Mouse (Mus musculus) heart, adult 2 months (tissue): Measurements from ENCODE around the gene Efna3.

Experiments
- CTCF ChIP-seq: fragments of 200-600 bp; IDR thresholded peaks from 2 replicates; pipeline ENCODE4 v1.8.1; 2022; ENCODE audit warnings: antibody characterized with exemption, mild to moderate bottlenecking, moderate library complexity
- POLR2A ChIP-seq: fragments of 200-500 bp; IDR thresholded peaks from 2 replicates; pipeline ENCODE4 v1.6.1; 2011; ENCODE audit warnings: mild to moderate bottlenecking, low read depth, low read length, control low read depth; ENCODE audit not compliant: insufficient read depth

- TF ChIP-seq CTCF (no peak), POLR2A (no peak)
Observed at GRCm38 (mm10) chr3:89367338-89367737, 44.6 kb upstream of the Efna3 start.
